Mouse (Mus musculus) mammary gland, adult 2 months (tissue): ENCODE results near the gene Magea8. TPM values are rescaled to one million over a fixed set of nuclear protein-coding genes. Genes with fewer than 3 reads are reported as not detected.

ENCODE experiments used
- polyA plus RNA-seq: library from polyadenylated mRNA; depleted of rRNA; stranded (reverse); fragments of >200 nt; gene quantifications from 2 replicates; pipeline ENCODE4 v1.2.3, GENCODE M21; 2012; ENCODE audit warnings: low replicate concordance; rRNA removed

Gene Magea8
- polyA plus RNA-seq, result not detected in 2 replicates

GRCm38 (mm10) chrX:154995750-154996149 lies at the start of gene Magea8:
TSS of gene Magea8 (minus strand) at chrX:154995850.

DNA sequence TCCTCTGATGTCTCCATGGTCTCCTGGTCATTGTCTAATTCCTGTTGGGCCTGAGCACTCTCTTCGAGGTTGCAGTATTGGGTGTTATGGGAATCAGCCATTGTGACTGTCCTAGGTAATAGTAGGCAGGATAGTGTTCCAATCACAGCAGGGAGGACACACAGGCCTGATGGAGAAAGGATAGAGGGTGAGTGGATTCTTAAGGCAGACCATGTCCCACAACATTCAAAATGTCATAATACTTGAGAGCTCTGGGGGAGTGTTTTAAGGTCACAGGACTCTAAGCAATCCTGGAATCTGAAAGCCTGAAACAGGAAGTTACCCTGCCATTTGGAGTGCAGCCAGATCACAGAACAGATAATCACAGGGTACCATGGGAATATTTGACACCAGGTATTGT lies 46.2 kb downstream of the Magea8 start, which contains the start of gene Magea3:
Gene Magea3, minus strand, starts transcription at position 101 of the 400 bp plus-strand sequence.

DNA sequence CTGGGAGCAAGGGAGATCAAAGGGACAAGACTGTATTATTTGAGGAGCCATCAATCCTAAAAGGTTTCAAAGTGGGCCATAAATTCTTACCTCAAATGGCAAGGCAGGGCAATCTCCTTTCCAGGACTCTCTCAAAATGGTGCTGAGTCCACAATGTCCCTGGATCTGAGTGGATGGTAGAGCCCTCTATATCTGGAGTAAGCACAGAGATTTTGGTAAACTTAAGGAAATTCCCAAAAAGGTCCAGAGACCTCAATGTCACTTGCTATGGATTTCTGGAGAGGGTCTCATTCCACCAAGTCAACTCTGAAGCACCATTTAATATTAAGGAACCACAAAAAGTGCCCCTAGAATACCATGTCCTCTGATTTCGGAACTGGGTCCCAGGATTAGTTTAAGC lies 59.8 kb downstream of the Magea8 start, which contains the start of gene Magea6:
Gene Magea6, minus strand, starts transcription at position 101 of the 400 bp plus-strand sequence.

Other genes with a start within 250 kb of the Magea8 start
- gene Cldn34b1, start 105.6 kb downstream of the Magea8 start, polyA plus RNA-seq, result not detected in 2 replicates
- not detected in 2 replicates for gene Magea6, start 59.9 kb downstream of the Magea8 start, polyA plus RNA-seq
- gene Magea3, start 46.3 kb downstream of the Magea8 start, polyA plus RNA-seq, result not detected in 2 replicates
- not detected in 2 replicates for gene Magea5, start 67.3 kb upstream of the Magea8 start, polyA plus RNA-seq
- gene Magea1, start 93.9 kb upstream of the Magea8 start, polyA plus RNA-seq, result not detected in 2 replicates
- gene Magea2, start 97.8 kb upstream of the Magea8 start, polyA plus RNA-seq, result not detected in 2 replicates
- gene Cldn34b2, start 132.6 kb upstream of the Magea8 start, polyA plus RNA-seq, result not detected in 2 replicates
- gene Sat1, start 220.6 kb upstream of the Magea8 start, polyA plus RNA-seq, result 17.6 and 51.3 TPM in 2 replicates